Mouse (Mus musculus): ENCODE measurements at regions not wholly inside any gene's neighbourhood (a gene's known extent, or its start where the extent isn't known, plus 50 kb on each side); places are given as distances from the start of the nearest gene placed in this dataset.

GRCm38 (mm10) chr1:73160199-73160598 is 144.5 kb upstream of the Tnp1 start:
- WGBS = 93% methylated on average over 3 of the region's 3 CpGs
- H3K9me3 ChIP-seq (replicated peaks) = no peaks in the 10 kb centered on the region
- H3K4me3 ChIP-seq (replicated peaks) = no peak overlapping the region
- no peak overlapping the region for H3K9ac ChIP-seq (replicated peaks)
- H3K4me1 ChIP-seq = no peaks in the 10 kb centered on the region
- ATAC-seq (ENCODE audit: low FRiP score) = no peak
- H3K36me3 ChIP-seq = no peaks in the 10 kb centered on the region
- H3K27me3 ChIP-seq (replicated peaks) = no peaks in the 10 kb centered on the region
- no peak overlapping the region for H3K27ac ChIP-seq (replicated peaks)
- no peak overlapping the region for H3K4me2 ChIP-seq

DNA sequence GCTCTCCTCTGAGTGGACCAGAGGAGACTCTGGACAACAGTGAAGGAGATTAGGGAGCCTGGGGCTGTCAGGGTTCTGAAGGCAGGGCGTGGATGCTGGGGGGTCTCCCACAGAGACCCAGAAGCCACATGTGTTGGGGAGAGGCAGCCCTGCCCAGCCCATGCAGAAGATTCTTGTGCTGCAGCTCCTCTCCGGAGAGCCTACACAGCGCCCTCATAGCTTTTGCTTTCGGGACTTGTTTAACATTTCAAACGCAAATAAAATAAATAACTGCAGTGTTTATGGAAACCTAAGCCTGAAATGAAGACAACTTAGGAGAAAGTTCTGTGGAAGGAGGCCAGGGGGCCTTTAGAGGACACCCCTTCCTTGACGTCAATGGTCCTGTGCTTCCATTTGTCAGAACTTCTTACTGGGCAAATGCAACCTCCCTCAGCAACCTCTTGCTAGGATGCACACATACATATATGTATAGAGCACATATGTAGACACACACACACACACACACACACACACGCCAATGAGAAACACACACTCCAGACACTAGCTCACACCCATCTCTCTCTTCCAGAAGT is 143.8 kb upstream of the Tnp1 start:
- no peak overlapping the region for H3K27ac ChIP-seq (replicated peaks)
- no peak overlapping the region for H3K4me3 ChIP-seq (replicated peaks)
- no peaks in the 10 kb centered on the region for H3K9me3 ChIP-seq (replicated peaks)
- H3K27me3 ChIP-seq (replicated peaks) = no peaks in the 10 kb centered on the region
- ATAC-seq (ENCODE audit: low FRiP score) = no peak
- no peaks in the 10 kb centered on the region for H3K4me1 ChIP-seq
- WGBS = 87% methylated on average over 7 of the region's 7 CpGs
- H3K9ac ChIP-seq (replicated peaks) = no peak overlapping the region
- H3K4me2 ChIP-seq = no peak overlapping the region
- H3K36me3 ChIP-seq = no peaks in the 10 kb centered on the region

DNA sequence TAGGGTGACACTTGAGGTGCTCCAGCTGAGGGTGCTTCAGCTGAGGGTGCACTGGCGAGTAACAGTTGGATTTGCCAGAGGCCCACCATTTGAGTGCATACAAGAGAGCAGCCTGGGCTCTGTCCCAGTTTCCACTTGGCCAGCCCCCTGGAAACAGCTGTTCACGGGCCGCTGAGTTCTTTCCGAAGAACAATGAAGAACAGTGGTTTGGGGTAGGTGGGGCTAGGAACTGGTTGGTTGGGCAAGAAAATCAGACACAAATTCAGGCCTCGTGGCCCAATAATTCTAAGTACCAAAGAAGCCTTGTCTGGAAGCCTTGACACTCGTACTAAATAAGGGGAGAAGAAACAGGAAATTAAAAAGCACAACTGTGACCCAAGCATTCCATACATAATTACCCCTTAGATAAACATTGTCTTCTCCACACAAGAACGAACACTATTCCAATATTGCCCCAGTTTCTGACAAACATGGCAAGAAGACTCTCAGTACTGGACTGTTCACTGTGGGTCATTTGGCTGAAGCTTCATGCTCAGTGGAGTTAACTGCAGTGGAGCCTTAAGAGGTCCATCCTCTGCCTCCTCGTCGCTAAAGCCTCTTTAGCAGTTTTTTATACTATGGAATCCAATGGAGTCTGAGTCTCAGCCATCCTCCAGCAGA is 137.9 kb upstream of the Tnp1 start:
- 62% methylated on average over 9 of the region's 9 CpGs for WGBS
- ATAC-seq (ENCODE audit: low FRiP score) = no peak
- Histone ChIP-seq H3K9me3 (replicated peaks) (no peaks in the 10 kb centered on the region), H3K4me2 (no peak overlapping the region), H3K4me1 (no peaks in the 10 kb centered on the region), H3K27me3 (replicated peaks) (no peaks in the 10 kb centered on the region), H3K4me3 (replicated peaks) (no peak overlapping the region), H3K27ac (replicated peaks) (no peak overlapping the region), H3K36me3 (no peaks in the 10 kb centered on the region), H3K9ac (replicated peaks) (no peak overlapping the region)

- H3K4me1 ChIP-seq = no peaks in the 10 kb centered on the region
- H3K27me3 ChIP-seq (replicated peaks) = no peaks in the 10 kb centered on the region
- H3K4me3 ChIP-seq (replicated peaks) = no peak overlapping the region
- no peak overlapping the region for H3K9ac ChIP-seq (replicated peaks)
- WGBS = 86% methylated on average over 4 of the region's 4 CpGs
- H3K36me3 ChIP-seq = no peaks in the 10 kb centered on the region
- no peak for ATAC-seq (ENCODE audit: low FRiP score)
- no peaks in the 10 kb centered on the region for H3K9me3 ChIP-seq (replicated peaks)
- H3K4me2 ChIP-seq = no peak overlapping the region
- H3K27ac ChIP-seq (replicated peaks) = no peak overlapping the region
Observed at GRCm38 (mm10) chr1:73149926-73150325, 134.2 kb upstream of the Tnp1 start.

GRCm38 (mm10) chr1:73142845-73143244 is 127.1 kb upstream of the Tnp1 start:
- H3K9ac ChIP-seq (replicated peaks) = no peak overlapping the region
- no peaks in the 10 kb centered on the region for H3K9me3 ChIP-seq (replicated peaks)
- H3K4me1 ChIP-seq = no peaks in the 10 kb centered on the region
- WGBS = 92% methylated on average over 8 of the region's 8 CpGs
- H3K36me3 ChIP-seq = no peaks in the 10 kb centered on the region
- no peak overlapping the region for H3K4me2 ChIP-seq
- ATAC-seq (ENCODE audit: low FRiP score) = no peak
- H3K27me3 ChIP-seq (replicated peaks) = no peaks in the 10 kb centered on the region
- H3K27ac ChIP-seq (replicated peaks) = no peak overlapping the region
- H3K4me3 ChIP-seq (replicated peaks) = no peak overlapping the region

- Histone ChIP-seq H3K9me3 (replicated peaks) (no peaks in the 10 kb centered on the region), H3K4me3 (replicated peaks) (no peak overlapping the region), H3K4me1 (no peaks in the 10 kb centered on the region), H3K27ac (replicated peaks) (no peak overlapping the region), H3K4me2 (no peak overlapping the region), H3K9ac (replicated peaks) (no peak overlapping the region), H3K36me3 (no peaks in the 10 kb centered on the region), H3K27me3 (replicated peaks) (no peaks in the 10 kb centered on the region)
- 62% methylated on average over 7 of the region's 7 CpGs for WGBS
- no peak for ATAC-seq (ENCODE audit: low FRiP score)
Observed at GRCm38 (mm10) chr1:73140557-73141345, 125.0 kb upstream of the Tnp1 start.

- no peak overlapping the region for H3K27ac ChIP-seq (replicated peaks)
- H3K4me2 ChIP-seq = no peak overlapping the region
- no peak for ATAC-seq (ENCODE audit: low FRiP score)
- H3K9ac ChIP-seq (replicated peaks) = no peak overlapping the region
- H3K27me3 ChIP-seq (replicated peaks) = no peaks in the 10 kb centered on the region
- 91% methylated on average over 4 of the region's 4 CpGs for WGBS
- no peaks in the 10 kb centered on the region for H3K36me3 ChIP-seq
- no peaks in the 10 kb centered on the region for H3K9me3 ChIP-seq (replicated peaks)
- no peaks in the 10 kb centered on the region for H3K4me1 ChIP-seq
- no peak overlapping the region for H3K4me3 ChIP-seq (replicated peaks)
Observed at GRCm38 (mm10) chr1:73130215-73130861, 114.6 kb upstream of the Tnp1 start.

GRCm38 (mm10) chr1:73123012-73123411 is 107.3 kb upstream of the Tnp1 start:
- ATAC-seq (ENCODE audit: low FRiP score) = no peak
- no peaks in the 10 kb centered on the region for H3K9me3 ChIP-seq (replicated peaks)
- no peaks in the 10 kb centered on the region for H3K27me3 ChIP-seq (replicated peaks)
- H3K4me1 ChIP-seq = no peaks in the 10 kb centered on the region
- H3K27ac ChIP-seq (replicated peaks) = no peak overlapping the region
- no peak overlapping the region for H3K4me2 ChIP-seq
- H3K36me3 ChIP-seq = no peaks in the 10 kb centered on the region
- no peak overlapping the region for H3K4me3 ChIP-seq (replicated peaks)
- no peak overlapping the region for H3K9ac ChIP-seq (replicated peaks)
- 90% methylated on average over 9 of the region's 9 CpGs for WGBS

DNA sequence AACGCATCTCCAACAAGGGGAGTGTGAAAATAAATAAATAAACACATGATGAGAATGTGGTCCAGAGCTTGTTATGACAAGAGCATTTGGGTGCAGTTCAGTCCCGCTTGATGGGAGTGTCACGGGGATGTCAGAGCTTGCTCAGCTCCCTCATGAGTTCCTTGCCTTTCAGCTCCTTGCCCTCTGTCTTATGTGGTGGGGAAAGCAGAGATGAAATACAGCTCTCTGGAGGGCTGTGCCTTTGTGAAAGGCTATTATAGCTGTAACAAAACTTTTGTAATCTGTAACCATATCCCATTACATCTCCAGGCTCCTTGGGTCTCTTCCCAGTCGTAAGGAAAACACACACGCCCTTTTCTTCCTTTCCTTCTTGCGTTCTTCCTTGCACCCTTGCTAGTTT is 103.0 kb upstream of the Tnp1 start:
- ATAC-seq (ENCODE audit: low FRiP score) = no peak
- Histone ChIP-seq H3K4me1 (no peaks in the 10 kb centered on the region), H3K27ac (replicated peaks) (no peak overlapping the region), H3K4me3 (replicated peaks) (no peak overlapping the region), H3K36me3 (no peaks in the 10 kb centered on the region), H3K9me3 (replicated peaks) (no peaks in the 10 kb centered on the region), H3K4me2 (no peak overlapping the region), H3K9ac (replicated peaks) (no peak overlapping the region), H3K27me3 (replicated peaks) (no peaks in the 10 kb centered on the region)
- WGBS = 66% methylated on average over 6 of the region's 6 CpGs

DNA sequence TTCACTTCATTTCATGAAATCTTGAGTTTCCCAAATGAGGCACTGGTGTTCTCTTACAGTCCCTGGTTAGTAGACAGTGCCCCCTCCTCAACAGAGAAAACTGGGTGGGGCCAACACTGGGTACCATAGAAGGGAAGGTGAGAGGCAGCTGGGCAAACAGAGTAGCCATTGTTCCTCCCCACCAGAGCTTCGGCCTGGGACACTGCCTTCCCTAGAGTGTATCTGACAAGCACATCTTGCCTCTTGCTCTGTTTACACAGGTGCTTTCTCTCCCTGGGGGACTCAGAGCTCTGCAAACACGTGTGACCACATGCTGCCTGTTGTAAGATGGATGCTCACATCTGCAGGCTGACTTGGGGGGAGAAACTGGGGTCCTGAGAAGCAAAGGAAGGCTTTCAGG is 100.8 kb upstream of the Tnp1 start:
- 17% methylated on average over 2 of the region's 2 CpGs for WGBS
- H3K4me3 ChIP-seq (replicated peaks) = no peak overlapping the region

GRCm38 (mm10) chr1:73115854-73116253 is 100.1 kb upstream of the Tnp1 start:
- H3K4me1 ChIP-seq = no peaks in the 10 kb centered on the region
- WGBS = 97% methylated on average over 5 of the region's 5 CpGs
- H3K9me3 ChIP-seq (replicated peaks) = no peaks in the 10 kb centered on the region
- H3K27ac ChIP-seq (replicated peaks) = no peak overlapping the region
- no peak overlapping the region for H3K4me2 ChIP-seq
- H3K4me3 ChIP-seq (replicated peaks) = no peak overlapping the region
- H3K27me3 ChIP-seq (replicated peaks) = no peaks in the 10 kb centered on the region
- no peak for ATAC-seq (ENCODE audit: low FRiP score)
- no peak overlapping the region for H3K9ac ChIP-seq (replicated peaks)
- no peaks in the 10 kb centered on the region for H3K36me3 ChIP-seq

More for the DNA sequence above, 100.8 kb upstream of the Tnp1 start:
- H3K27ac ChIP-seq (replicated peaks) = no peak overlapping the region
- no peak overlapping the region for H3K9ac ChIP-seq (replicated peaks)
- no peak for ATAC-seq (ENCODE audit: low FRiP score)
- H3K36me3 ChIP-seq = no peaks in the 10 kb centered on the region
- no peaks in the 10 kb centered on the region for H3K4me1 ChIP-seq
- H3K9me3 ChIP-seq (replicated peaks) = no peaks in the 10 kb centered on the region
- no peaks in the 10 kb centered on the region for H3K27me3 ChIP-seq (replicated peaks)
- no peak overlapping the region for H3K4me2 ChIP-seq

DNA sequence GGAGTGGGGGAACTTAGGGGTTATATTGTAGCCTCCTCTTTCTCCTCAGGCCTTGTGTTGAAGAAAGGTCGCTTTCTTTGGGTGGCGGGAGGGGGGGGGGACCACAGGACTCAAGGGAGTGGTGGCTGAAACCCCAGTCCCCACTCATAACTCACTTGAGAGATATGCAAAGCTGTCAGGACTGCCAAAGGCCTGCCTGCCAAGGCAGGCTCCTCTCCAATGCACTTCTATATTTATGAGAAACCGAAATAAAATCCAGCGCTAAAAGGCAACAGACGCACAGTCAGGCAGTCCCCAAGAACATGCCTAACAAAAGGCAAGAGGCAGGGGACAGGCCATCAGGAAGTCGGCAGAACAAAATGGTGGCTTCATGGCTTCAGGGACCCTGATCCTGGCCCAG is 97.4 kb upstream of the Tnp1 start:
- no peak overlapping the region for H3K27ac ChIP-seq (replicated peaks)
- no peaks in the 10 kb centered on the region for H3K27me3 ChIP-seq (replicated peaks)
- no peak overlapping the region for H3K9ac ChIP-seq (replicated peaks)
- H3K4me2 ChIP-seq = no peak overlapping the region
- no peak for ATAC-seq (ENCODE audit: low FRiP score)
- H3K9me3 ChIP-seq (replicated peaks) = no peaks in the 10 kb centered on the region
- H3K4me1 ChIP-seq = no peaks in the 10 kb centered on the region
- no peak overlapping the region for H3K4me3 ChIP-seq (replicated peaks)
- no peaks in the 10 kb centered on the region for H3K36me3 ChIP-seq
- WGBS = 89% methylated on average over 6 of the region's 6 CpGs
